Mouse (Mus musculus): Measurements from ENCODE around the gene Slc7a11.
A peak's percentile ranks its signal among the peaks of the same experiment; 100 is the strongest.

Gene Slc7a11

GRCm38 (mm10) chr3:50405915-50406314 lies 37.5 kb downstream of the Slc7a11 start:
- no peak for DNase-seq (ENCODE audit: low spot score)

GRCm38 (mm10) chr3:50388786-50389185 lies 54.6 kb downstream of the Slc7a11 start:
- no peak for DNase-seq (ENCODE audit: low spot score)

DNA sequence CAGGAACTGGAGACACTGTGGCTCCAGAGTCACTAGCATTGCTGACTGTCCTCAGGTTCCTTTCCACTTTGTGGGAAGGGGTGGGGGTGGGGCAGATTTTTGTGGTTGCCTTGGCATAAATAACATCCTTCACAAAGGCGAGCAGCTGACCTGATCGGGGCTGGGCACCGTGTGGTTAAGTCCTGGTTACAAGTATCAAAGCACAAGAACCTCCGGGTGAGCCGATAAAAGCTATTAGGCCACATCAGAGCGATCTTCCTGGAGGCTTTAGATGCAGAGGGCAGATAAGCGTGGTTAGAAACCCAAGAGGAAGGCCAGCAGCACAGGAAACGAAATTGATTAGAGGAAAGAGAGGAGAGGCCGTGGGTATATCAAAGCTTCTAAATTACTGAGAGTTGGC lies 55.1 kb downstream of the Slc7a11 start:
- DNase-seq (ENCODE audit: low spot score): peak; percentile 11

DNA sequence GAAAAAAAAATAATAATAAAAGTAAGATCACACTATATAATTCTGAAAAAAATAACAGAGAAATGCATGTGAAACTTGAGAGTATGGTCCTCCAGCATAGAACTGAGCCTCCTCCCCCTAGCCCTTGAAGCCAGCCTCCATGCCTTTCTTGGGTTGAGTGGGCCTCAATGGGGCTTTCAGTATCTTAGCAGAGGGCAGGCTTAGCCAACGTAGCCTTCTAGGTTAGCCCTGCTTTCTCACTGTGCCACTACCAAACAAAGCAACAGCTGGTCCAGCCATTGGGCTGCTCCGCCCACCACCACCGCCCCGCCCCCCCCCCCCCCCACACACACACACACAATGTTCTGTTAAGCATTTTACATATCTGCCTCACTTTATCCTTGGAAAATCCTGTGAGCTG lies 56.1 kb downstream of the Slc7a11 start:
- DNase-seq (ENCODE audit: low spot score): no peak

DNA sequence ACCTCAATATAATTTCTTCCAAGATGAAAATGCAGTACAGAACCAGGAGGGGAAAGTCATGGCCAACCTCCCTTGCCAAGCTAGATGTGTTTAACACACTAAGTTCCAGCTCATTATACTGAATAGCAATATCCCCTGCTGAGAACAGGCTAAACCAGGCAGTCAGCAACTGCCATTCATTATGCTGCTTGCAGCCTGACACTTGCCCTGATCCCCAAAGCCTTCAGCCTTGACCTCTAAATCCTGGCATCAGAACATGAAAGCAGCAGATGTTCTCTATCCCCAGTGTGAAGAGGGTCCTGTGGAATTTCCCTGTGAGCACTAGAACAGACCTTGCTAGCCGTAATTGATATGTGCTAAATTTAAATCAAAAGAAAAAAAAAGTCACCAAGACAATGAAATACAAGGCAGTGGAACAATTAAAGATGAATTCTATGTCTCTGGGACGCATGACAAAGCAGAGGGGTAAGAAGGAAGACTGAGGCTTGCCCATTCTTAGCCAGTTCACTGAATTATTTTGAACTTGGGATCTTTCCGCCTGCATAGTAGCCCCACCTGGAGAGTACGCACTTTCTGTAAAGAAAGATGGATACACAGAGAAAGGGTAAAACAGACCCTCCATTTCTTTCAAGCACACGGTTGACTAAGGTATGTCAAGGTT lies 56.7 kb downstream of the Slc7a11 start:
- DNase-seq (ENCODE audit: low spot score): no peak

GRCm38 (mm10) chr3:50386066-50386465 lies 57.3 kb downstream of the Slc7a11 start:
- no peak for DNase-seq (ENCODE audit: low spot score)

- no peak for DNase-seq (ENCODE audit: low spot score)
Observed at GRCm38 (mm10) chr3:50382729-50383128, 60.7 kb downstream of the Slc7a11 start.

DNA sequence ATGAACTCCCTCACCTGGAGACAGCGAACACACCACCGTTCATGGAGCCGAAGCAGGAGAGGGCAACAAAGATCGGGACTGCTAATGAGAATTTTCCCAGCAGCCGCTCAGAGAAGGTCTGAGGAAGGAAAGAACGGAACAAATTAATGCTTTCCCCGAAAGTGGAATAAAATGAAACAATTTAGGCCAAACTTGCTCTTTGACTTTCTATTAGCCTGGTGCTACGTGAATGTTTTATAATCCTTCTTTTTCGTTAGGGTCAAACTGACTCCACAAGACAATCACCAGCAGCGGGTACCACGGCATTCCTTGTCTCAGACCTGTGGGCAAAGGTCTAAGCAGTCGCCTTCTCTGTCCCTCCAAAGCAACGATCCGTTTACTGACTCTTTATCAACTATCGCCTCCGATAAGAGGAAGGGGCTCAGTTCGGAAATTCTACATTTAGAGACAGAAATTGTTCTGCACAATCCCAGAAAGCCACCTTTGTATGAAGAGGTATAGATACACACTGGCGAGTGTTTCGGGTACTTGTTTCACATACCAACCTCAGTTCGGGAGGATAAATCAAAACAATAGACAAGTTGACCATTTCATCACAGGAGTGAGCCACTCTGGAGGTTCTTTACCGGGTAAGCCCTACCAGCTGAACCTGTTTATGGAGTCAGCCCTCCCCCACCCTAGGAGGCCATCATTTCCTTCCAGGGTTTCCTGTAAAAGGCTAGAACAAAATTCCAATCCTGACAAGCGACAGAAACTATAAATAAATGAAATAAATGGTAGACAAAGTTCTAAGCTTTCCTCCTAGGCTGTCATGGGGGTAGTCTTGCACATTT lies 61.3 kb downstream of the Slc7a11 start:
- no peak for DNase-seq (ENCODE audit: low spot score)

- DNase-seq (ENCODE audit: low spot score): peak; percentile 72
Observed at GRCm38 (mm10) chr3:50381160-50381860, 62.1 kb downstream of the Slc7a11 start.

- no peak for DNase-seq (ENCODE audit: low spot score)
Observed at GRCm38 (mm10) chr3:50379942-50380341, 63.5 kb downstream of the Slc7a11 start.

GRCm38 (mm10) chr3:50375477-50375876 lies 67.9 kb downstream of the Slc7a11 start:
- no peak for DNase-seq (ENCODE audit: low spot score)

DNA sequence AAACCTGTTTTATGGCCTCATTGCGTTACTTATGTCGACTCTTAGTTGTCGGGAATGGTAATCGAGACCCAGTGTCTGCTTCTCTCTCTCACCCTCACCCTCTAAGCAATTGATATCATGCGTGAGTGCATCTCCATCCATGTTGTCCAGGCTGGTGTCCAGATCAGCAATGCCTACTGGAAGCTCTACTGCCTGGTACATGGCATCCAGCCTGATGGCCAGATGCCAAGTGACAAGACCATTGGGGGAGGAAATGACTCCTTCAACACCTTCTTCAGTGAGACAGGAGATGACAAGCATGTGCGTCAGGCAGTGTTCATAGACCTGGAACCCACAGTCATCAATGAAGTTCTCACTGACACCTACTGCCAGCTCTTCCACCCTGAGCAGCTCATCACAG lies 73.6 kb downstream of the Slc7a11 start:
- DNase-seq (ENCODE audit: low spot score): no peak

- DNase-seq (ENCODE audit: low spot score): no peak
Observed at GRCm38 (mm10) chr3:50367175-50367574, 76.2 kb downstream of the Slc7a11 start.

DNA sequence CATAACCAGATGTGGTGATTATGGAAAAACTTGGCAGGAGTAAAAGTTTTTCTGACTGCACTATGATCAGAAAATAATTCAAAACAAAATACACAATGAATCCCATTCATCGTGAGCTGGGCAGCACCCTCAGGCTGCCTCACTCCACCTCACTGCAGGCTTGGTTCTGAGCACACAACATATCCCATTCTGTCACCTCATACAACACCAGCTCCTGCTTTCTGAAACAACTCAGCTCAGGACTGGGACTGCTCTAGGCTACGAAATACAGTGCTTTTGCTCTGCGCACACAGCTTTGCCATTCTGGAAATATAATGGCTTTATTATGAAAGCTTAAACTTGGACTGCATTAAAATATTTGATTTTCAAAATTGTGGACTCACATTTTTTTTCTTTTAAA lies 79.8 kb downstream of the Slc7a11 start:
- DNase-seq (ENCODE audit: low spot score): no peak

GRCm38 (mm10) chr3:50347081-50347480 lies 96.3 kb downstream of the Slc7a11 start:
- DNase-seq (ENCODE audit: low spot score): no peak

DNA sequence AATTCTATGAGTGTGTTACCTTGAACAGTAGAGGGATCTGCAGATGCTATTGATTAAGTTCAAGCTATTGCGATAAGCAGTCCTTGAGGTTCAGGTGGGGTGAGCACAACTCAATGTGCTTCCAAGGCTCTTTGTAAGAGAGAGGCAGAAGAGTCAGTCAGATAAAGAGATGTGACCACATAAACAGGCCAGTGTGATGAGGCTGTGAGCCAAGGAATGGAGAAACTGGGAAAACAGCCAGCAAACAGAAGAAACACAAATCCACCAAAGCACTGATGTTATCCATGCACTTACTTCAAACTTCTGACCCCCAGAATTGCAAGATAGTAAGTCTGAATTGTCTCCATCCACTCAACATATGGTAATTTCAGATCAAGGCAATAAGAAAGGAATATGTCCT lies 99.0 kb downstream of the Slc7a11 start:
- DNase-seq (ENCODE audit: low spot score): peak; percentile 16

- no peak for DNase-seq (ENCODE audit: low spot score)
Observed at GRCm38 (mm10) chr3:50324524-50324923, 118.9 kb downstream of the Slc7a11 start.

GRCm38 (mm10) chr3:50323881-50324280 lies 119.5 kb downstream of the Slc7a11 start:
- no peak for DNase-seq (ENCODE audit: low spot score)

DNA sequence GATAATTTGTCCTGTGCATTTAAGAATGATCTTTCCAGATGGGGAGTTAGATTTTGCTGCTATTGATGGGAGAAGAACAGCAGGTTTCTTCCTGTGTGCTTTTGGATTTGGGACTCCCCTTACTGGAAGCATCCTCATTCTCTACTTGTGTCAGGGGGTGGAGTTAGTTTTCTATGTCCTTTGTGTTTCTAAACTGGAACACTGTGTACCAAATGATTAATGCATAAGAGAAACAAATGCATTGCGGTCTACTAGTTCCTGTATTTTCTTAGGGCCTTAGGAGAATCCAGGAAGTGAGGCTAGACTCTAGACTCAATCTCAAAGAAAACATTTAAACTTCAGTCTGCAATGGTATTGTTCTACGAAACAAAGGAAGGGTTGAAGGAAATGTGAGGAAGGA lies 122.6 kb downstream of the Slc7a11 start:
- DNase-seq (ENCODE audit: low spot score): no peak

DNA sequence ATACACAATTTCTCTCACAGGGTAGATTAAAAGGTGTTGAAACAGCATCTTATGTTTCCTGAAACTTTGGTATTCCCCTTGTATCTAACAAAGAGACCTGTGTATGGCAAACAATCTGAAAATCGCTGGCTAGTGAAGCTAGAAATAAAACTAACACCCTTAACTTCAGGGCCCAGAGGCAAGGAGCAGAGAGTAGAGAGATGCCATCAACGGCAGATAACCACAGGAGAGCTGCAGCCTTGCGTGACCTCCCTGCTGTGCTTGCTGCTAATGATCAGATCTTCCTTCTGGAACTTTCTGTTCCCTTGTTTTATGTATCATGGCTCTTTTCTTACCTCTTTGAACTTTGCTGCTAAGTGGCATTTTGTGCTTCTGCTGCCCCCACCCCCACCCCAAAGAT lies 125.3 kb downstream of the Slc7a11 start:
- DNase-seq (ENCODE audit: low spot score): no peak

DNA sequence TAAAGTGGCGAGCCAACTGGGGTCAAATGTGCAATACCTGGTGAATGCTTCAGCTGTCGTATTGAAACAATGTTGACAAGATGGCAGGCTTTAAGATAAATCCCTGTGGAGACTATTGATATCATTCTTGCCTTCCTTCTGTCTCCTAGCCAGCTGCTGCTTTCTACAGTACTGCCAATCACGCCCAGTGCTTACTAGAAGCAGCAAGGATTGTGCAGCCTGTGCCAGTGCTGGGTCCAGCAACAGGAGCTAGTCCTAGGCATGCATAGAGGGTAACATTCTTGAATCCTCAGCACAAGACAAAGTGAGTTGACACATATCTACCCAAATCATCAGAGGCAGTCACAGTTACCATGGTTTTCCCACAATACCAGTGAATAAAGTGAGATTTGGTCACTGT lies 129.6 kb downstream of the Slc7a11 start:
- no peak for DNase-seq (ENCODE audit: low spot score)

DNA sequence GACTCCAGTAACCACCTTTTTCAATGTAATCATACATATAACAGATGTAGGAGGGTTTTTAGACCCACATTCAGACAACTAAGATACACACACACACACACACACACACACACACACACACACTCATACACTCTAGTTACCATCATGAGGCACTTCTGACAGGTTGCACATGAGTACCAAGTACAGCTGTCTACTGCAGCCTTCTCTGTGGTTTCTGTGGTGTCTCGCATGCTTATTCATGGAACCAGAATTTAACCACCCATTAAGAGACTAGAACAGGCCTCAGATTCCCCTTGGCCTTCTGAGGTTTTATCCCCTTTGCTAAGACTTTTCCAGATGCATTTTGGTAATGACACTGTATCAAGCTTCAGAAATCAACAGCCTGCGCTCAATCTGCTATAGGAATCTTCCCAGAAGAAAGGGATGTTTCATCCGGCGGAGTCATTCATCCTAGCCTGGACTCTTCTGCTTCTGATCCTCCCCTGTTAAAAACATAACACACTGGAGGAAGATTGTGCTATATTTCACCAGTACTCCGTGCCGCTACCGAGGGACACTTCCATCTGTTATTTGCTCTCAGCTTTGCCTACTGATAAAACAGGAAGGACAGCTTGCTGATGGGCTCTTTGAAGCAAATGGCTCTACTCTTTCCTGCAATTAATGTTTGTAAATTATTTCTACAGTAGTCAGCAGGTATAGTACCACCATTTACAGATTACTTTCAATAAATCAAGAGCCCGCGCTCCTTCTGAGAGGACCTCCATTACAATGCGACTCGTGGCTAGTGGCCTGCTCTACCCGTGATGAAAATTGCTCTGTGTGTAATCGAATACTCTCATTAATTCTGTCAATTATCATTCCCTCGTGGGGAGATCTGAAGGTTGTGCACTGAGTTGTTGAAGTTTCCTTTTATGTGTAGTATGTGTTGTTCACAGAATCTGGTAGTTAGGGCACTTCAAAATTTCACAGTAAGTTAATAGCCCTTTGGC lies 135.8 kb downstream of the Slc7a11 start:
- no peak for DNase-seq (ENCODE audit: low spot score)

Data from ovary, postnatal 36 days (tissue).